Mouse (Mus musculus): ENCODE data around the gene Kctd21. TPM values are rescaled to one million over a fixed set of nuclear protein-coding genes. Genes with fewer than 3 reads are reported as not detected.

The Kctd21 gene
- total and polyA plus RNA-seq, 3 experiments = 0.19 to 0.81 (median 0.46) TPM

GRCm38 (mm10) chr7:97351792-97352513 lies 19.8 kb downstream of the Kctd21 start:
- Histone ChIP-seq H3K27me3 (replicated peaks) (no peaks in the 10 kb centered on the region), H3K4me2 (ENCODE audit: insufficient read depth, low read depth, poor library complexity, severe bottlenecking) (no peak overlapping the region), H3K27ac (ENCODE audit: insufficient read depth, low read depth) (no peak overlapping the region), H3K9ac (ENCODE audit: insufficient read depth, low read depth) (no peak overlapping the region), H3K4me1 (ENCODE audit: control insufficient read depth in 1 of 2, insufficient read depth in 2 of 2) (peaks cover 18 to 37% of the 10 kb centered on the region in 2 experiments), H3K4me3 (replicated peaks in 1 of 3; ENCODE audit: low read depth in 2 of 3, low read length in 2 of 3, poor library complexity in 1 of 3) (no peak overlapping the region), H3K79me2 (replicated peaks; ENCODE audit: control insufficient read depth, extremely low read depth, insufficient read depth, poor library complexity, severe bottlenecking) (no peaks in the 10 kb centered on the region), H3K36me3 (replicated peaks in 1 of 2; ENCODE audit: control insufficient read depth in 1 of 2, insufficient read depth in 1 of 2, low read length in 1 of 2) (peaks cover 0 to 2% of the 10 kb centered on the region in 2 experiments), H3K9me3 (replicated peaks; ENCODE audit: low read length) (no peaks in the 10 kb centered on the region)
- in situ Hi-C loops (cut with MboI; ENCODE audit: low pct_ligation_motif_present, low pct_unique_long_range_greater_than_20kb, low sequenced_read_pairs) = no loop called here
- dilution Hi-C loops (cut with MboI; ENCODE audit: extremely low pct_ligation_motif_present, extremely low pct_unique_long_range_greater_than_20kb, low sequenced_read_pairs) = no loop called here
- no peak for DNase-seq (ENCODE audit: extremely low read depth)
- no peak for TF ChIP-seq E2F4 (IDR thresholded peaks at IDR 0.05; ENCODE audit: insufficient replicate concordance, low read depth, low read length)
- no peak for TF ChIP-seq MEF2A (IDR thresholded peaks at IDR 0.05; ENCODE audit: borderline replicate concordance, low read depth, low read length)
- TF ChIP-seq ZNF384 (IDR thresholded peaks at IDR 0.05; ENCODE audit: low read depth, low read length) = no peak
- no peak for TF ChIP-seq ELF1 (IDR thresholded peaks at IDR 0.05; ENCODE audit: low read depth, low read length)
- no peak for TF ChIP-seq NELFE (IDR thresholded peaks at IDR 0.05; ENCODE audit: low read depth, low read length)
- no peak for TF ChIP-seq TBP (conservative IDR thresholded peaks at IDR 0.05; ENCODE audit: low read depth, low read length)
- TF ChIP-seq MAFK (IDR thresholded peaks at IDR 0.05; ENCODE audit: insufficient replicate concordance, low read length) = no peak
- no peak for TF ChIP-seq KAT2A (IDR thresholded peaks at IDR 0.05; ENCODE audit: insufficient replicate concordance, low read length)

- Histone ChIP-seq H3K36me3 (replicated peaks in 1 of 2; ENCODE audit: control insufficient read depth in 1 of 2, insufficient read depth in 1 of 2, low read length in 1 of 2) (no peaks in the 10 kb centered on the region), H3K27me3 (replicated peaks) (no peaks in the 10 kb centered on the region), H3K79me2 (replicated peaks; ENCODE audit: control insufficient read depth, extremely low read depth, insufficient read depth, poor library complexity, severe bottlenecking) (no peaks in the 10 kb centered on the region), H3K4me3 (replicated peaks in 1 of 3; ENCODE audit: low read depth in 2 of 3, low read length in 2 of 3, poor library complexity in 1 of 3) (no peak overlapping the region), H3K27ac (ENCODE audit: insufficient read depth, low read depth) (no peak overlapping the region), H3K9me3 (replicated peaks; ENCODE audit: low read length) (no peaks in the 10 kb centered on the region), H3K9ac (ENCODE audit: insufficient read depth, low read depth) (no peak overlapping the region), H3K4me2 (ENCODE audit: insufficient read depth, low read depth, poor library complexity, severe bottlenecking) (no peak overlapping the region), H3K4me1 (ENCODE audit: control insufficient read depth in 1 of 2, insufficient read depth in 2 of 2) (peaks cover 18 to 50% of the 10 kb centered on the region in 2 experiments)
- dilution Hi-C loops (cut with MboI; ENCODE audit: extremely low pct_ligation_motif_present, extremely low pct_unique_long_range_greater_than_20kb, low sequenced_read_pairs) (no loop called here), in situ Hi-C loops (cut with MboI; ENCODE audit: low pct_ligation_motif_present, low pct_unique_long_range_greater_than_20kb, low sequenced_read_pairs) (no loop called here)
- TF ChIP-seq MXI1 (IDR thresholded peaks at IDR 0.05; ENCODE audit: low read depth, low read length) (no peak), ZMIZ1 (IDR thresholded peaks at IDR 0.05; ENCODE audit: low read depth, low read length) (no peak), HCFC1 (IDR thresholded peaks at IDR 0.05; ENCODE audit: low read depth, low read length) (no peak), SMC3 (IDR thresholded peaks at IDR 0.05; ENCODE audit: low read depth, low read length) (no peak), RAD21 (IDR thresholded peaks at IDR 0.05; ENCODE audit: low read depth, low read length) (no peak)
- no peak for DNase-seq (ENCODE audit: extremely low read depth)
Measured at GRCm38 (mm10) chr7:97353356-97353755, 21.2 kb downstream of the Kctd21 start.
